Mouse (Mus musculus) olfactory bulb, adult 2 months (tissue): ENCODE data around the gene Npb.

Source experiments
- CTCF ChIP-seq: fragments of 200-500 bp; IDR thresholded peaks from 2 replicates; pipeline ENCODE4 v1.5.1; 2012; ENCODE audit warnings: low read depth, mild to moderate bottlenecking, low read length, moderate library complexity; ENCODE audit not compliant: insufficient read depth
- POLR2A ChIP-seq: fragments of 200-500 bp; IDR thresholded peaks from 2 replicates; pipeline ENCODE4 v1.6.1; 2012; ENCODE audit warnings: mild to moderate bottlenecking, low read depth, low read length, moderate library complexity; ENCODE audit not compliant: insufficient read depth

DNA sequence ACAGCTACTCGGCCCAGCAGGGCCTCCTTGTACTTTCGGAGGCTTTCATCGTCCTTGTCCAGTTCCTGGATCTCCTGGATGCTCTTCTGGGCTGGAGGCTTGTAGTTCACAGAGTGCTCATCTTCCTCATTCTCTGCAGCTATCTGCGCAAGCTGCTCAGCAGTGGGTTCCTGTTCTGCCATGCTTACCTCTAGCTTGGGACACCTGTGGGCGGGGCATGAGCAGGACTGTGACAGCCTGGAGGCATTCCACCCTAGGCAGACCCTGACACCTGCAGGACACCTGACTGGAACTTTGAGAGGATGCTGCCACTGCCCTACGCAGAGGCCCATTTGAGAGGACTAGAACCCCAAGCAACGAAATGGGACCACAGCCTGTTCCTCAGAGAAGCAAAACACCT, 28.1 kb upstream of the Npb start:
- no peak for TF ChIP-seq CTCF
- no peak for TF ChIP-seq POLR2A
